Mouse (Mus musculus) small intestine, adult 2 months (tissue): ENCODE measurements around the gene Cnp.

Source experiments
- CTCF ChIP-seq: fragments of 200-500 bp; IDR thresholded peaks from 2 replicates; pipeline ENCODE4 v1.5.1; 2012; ENCODE audit warnings: low read depth, mild to moderate bottlenecking, control low read depth, inconsistent platforms, low read length, moderate library complexity, mixed read lengths; ENCODE audit not compliant: insufficient replicate concordance, insufficient read length; ENCODE audit errors: extremely low read depth
- POLR2A ChIP-seq: fragments of 200-500 bp; IDR thresholded peaks from 2 replicates; pipeline ENCODE4 v1.6.1; 2012; ENCODE audit warnings: low read depth, mild to moderate bottlenecking, control low read depth, inconsistent platforms, low read length, moderate library complexity

- TF ChIP-seq CTCF (no peak), POLR2A (no peak)
These were observed 7.5 kb upstream of the Cnp start for GRCm38 (mm10) chr11:100567229-100567628.
